Mouse (Mus musculus) hindbrain, embryonic 16.5 days (tissue): ENCODE measurements around the gene Ripk3. TPM values are rescaled to one million over a fixed set of nuclear protein-coding genes. Genes with fewer than 3 reads are reported as not detected.
"Not testable (repeated sequence)": the region's sequence is repeated elsewhere in the genome, so short reads cannot be mapped to it uniquely, and the experiment has no call there.

Experiments used
- ATAC-seq: fragments of 200-750 bp; cut with Nextera tagmentation; 2 replicates; pipeline ENCODE4 v1.8.0; 2017; ENCODE audit warnings: moderate TSS enrichment, moderate library complexity
- H3K27ac ChIP-seq: fragments of 300-500 bp; sonication (generic); 2 replicates; pipeline ENCODE4 v1.5.1; 2014; ENCODE audit warnings: low read depth, mild to moderate bottlenecking, control low read depth, low read length, moderate library complexity
- H3K27me3 ChIP-seq: fragments of 300-500 bp; sonication (generic); replicated peaks from 2 replicates; pipeline ENCODE4 v1.6.1; 2014; ENCODE audit warnings: low read length; ENCODE audit not compliant: control insufficient read depth, insufficient read depth
- H3K36me3 ChIP-seq: fragments of 300-500 bp; sonication (generic); 2 replicates; pipeline ENCODE4 v1.6.1; 2014; ENCODE audit warnings: mild to moderate bottlenecking, low read length, moderate library complexity, mixed read lengths; ENCODE audit not compliant: control insufficient read depth, insufficient read depth
- H3K4me1 ChIP-seq: fragments of 300-500 bp; sonication (generic); 2 replicates; pipeline ENCODE4 v1.6.1; 2014; ENCODE audit warnings: low read depth, low read length; ENCODE audit not compliant: control insufficient read depth, insufficient read depth
- H3K4me2 ChIP-seq: fragments of 300-500 bp; sonication (generic); 2 replicates; pipeline ENCODE4 v1.6.1; 2014; ENCODE audit warnings: mild to moderate bottlenecking, low read length, control low read depth, moderate library complexity
- H3K4me3 ChIP-seq: fragments of 300-500 bp; sonication (generic); 2 replicates; pipeline ENCODE4 v1.5.1; 2014; ENCODE audit warnings: mild to moderate bottlenecking, low read length, control low read depth, moderate library complexity
- H3K9ac ChIP-seq: fragments of 300-500 bp; sonication (generic); 2 replicates; pipeline ENCODE4 v1.6.1; 2014; ENCODE audit warnings: low read depth, mild to moderate bottlenecking, control low read depth, low read length, moderate library complexity
- H3K9me3 ChIP-seq: fragments of 300-500 bp; sonication (generic); 2 replicates; pipeline ENCODE4 v1.6.1; 2014; ENCODE audit warnings: mild to moderate bottlenecking, low read length, moderate library complexity; ENCODE audit not compliant: control insufficient read depth
- WGBS: fragments of 180-500 bp; shearing (Covaris S2); extraction: QIAGEN DNeasy Blood & Tissue Kit; methylation state at CpG from one replicate; pipeline ENCODE4 v1.1.7; 2014; 5-methylcytosine and 5-hydroxymethylcytosine counted together
- polyA plus RNA-seq: library from polyadenylated mRNA; unstranded; fragments of >200 nt; fragmentation: Nextera tagmentation; extraction: Ambion mirVana; gene quantifications from 2 replicates; pipeline ENCODE4 v1.2.1, GENCODE M21; 2015

The Ripk3 gene
- polyA plus RNA-seq, 1 experiment from 2014 or later = 3.6 TPM

DNA sequence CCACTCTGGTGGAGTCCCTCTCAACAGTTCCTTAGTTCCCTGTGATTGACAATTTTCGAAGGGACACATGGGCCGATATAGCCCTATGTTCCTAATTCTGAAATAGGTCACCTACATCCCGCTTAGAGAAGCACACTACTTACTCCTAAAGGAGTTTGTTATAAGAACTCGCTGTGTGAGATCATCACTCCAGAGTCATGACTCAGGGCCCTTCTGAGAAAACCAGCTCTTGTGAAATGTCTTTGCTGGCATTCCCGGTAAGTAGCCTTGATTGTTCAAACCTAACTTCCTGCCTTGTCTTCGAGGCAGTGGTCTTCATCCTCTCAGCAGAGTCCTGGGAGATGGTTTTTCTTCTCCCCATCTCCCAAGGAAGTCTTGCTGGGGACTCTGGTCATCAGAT, 20.1 kb downstream of the Ripk3 start:
- Histone ChIP-seq H3K27me3 (peaks cover 22% of the 10 kb centered on the region), H3K4me2 (no peak overlapping the region), H3K9me3 (no peaks in the 10 kb centered on the region), H3K4me1 (peaks cover 8% of the 10 kb centered on the region), H3K9ac (no peak overlapping the region), H3K4me3 (no peak overlapping the region), H3K27ac (no peak overlapping the region), H3K36me3 (no peaks in the 10 kb centered on the region)
- 89% methylated on average over 6 of the region's 6 CpGs for WGBS
- no peak for ATAC-seq

- Histone ChIP-seq H3K4me3 (peak overlapping the region; percentile 46), H3K36me3 (no peaks in the 10 kb centered on the region), H3K9ac (peak overlapping the region; percentile 70), H3K27me3 (peaks cover 23% of the 10 kb centered on the region), H3K4me2 (peak overlapping the region; percentile 84), H3K27ac (no peak overlapping the region; the same call in 1 of the 2 replicates), H3K4me1 (peaks cover 8% of the 10 kb centered on the region), H3K9me3 (no peaks in the 10 kb centered on the region)
- 11% methylated on average over 52 of the region's 52 CpGs for WGBS
- peak; percentile 71 for ATAC-seq
Observed at GRCm38 (mm10) chr14:55767519-55768414, 20.9 kb downstream of the Ripk3 start.

GRCm38 (mm10) chr14:55765696-55766095, 23.0 kb downstream of the Ripk3 start, which contains the start of gene Ltb4r1:
Gene Ltb4r1, plus strand, starts transcription at chr14:55765962.
- no peak within 1 kb of the TSS for H3K4me2 ChIP-seq
- ATAC-seq = no peak
- 76% methylated on average over 4 of the region's 4 CpGs for WGBS
- no peaks in the 10 kb centered on the region for H3K36me3 ChIP-seq
- H3K27ac ChIP-seq = no peak within 1 kb of the TSS
- H3K4me3 ChIP-seq = no peak within 1 kb of the TSS
- no peak within 1 kb of the TSS for H3K9ac ChIP-seq
- H3K4me1 ChIP-seq = peaks cover 14% of the 10 kb centered on the region
- H3K27me3 ChIP-seq = peaks cover 31% of the 10 kb centered on the region
- no peaks in the 10 kb centered on the region for H3K9me3 ChIP-seq

GRCm38 (mm10) chr14:55763166-55763565, 25.5 kb downstream of the Ripk3 start:
- ATAC-seq = no peak
- Histone ChIP-seq H3K4me2 (peak overlapping the region; percentile 81; the same call in 1 of the 2 replicates), H3K4me1 (peaks cover 14% of the 10 kb centered on the region), H3K27ac (no peak overlapping the region), H3K27me3 (peaks cover 29% of the 10 kb centered on the region), H3K9ac (no peak overlapping the region), H3K36me3 (no peaks in the 10 kb centered on the region), H3K9me3 (no peaks in the 10 kb centered on the region), H3K4me3 (no peak overlapping the region)
- 53% methylated on average over 7 of the region's 7 CpGs for WGBS

DNA sequence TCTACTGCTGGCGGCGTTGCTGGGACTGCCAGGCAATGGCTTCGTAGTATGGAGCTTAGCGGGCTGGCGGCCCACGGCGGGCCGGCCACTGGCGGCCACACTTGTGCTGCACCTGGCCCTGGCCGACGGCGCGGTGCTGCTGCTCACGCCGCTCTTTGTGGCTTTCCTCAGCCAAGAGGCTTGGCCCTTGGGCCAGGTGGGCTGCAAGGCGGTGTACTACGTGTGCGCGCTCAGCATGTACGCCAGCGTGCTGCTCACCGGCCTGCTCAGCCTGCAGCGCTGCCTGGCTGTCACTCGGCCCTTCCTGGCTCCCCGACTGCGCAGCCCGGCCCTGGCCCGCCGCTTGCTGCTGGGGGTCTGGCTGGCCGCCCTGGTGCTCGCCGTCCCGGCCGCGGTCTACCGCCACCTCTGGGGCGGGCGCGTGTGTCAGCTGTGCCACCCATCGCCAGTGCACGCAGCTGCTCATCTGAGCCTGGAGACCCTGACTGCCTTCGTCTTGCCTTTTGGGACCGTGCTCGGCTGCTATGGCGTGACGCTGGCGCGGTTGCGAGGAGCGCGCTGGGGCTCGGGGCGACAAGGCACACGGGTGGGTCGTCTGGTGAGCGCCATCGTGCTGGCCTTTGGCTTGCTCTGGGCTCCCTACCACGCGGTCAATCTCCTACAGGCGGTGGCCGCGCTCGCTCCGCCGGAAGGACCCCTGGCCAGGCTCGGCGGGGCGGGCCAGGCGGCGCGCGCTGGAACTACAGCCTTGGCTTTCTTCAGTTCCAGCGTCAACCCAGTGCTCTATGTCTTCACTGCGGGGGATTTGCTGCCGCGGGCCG, 26.5 kb downstream of the Ripk3 start:
- H3K4me2 ChIP-seq = peak overlapping the region; percentile 81
- H3K36me3 ChIP-seq = no peaks in the 10 kb centered on the region
- H3K27me3 ChIP-seq = peaks cover 27% of the 10 kb centered on the region
- H3K9ac ChIP-seq = peak overlapping the region; percentile 75
- peaks cover 6% of the 10 kb centered on the region for H3K4me1 ChIP-seq
- H3K9me3 ChIP-seq = no peaks in the 10 kb centered on the region
- 0% methylated on average over 77 of the region's 77 CpGs for WGBS
- H3K27ac ChIP-seq = peak overlapping the region; percentile 37
- peak overlapping the region; percentile 51 for H3K4me3 ChIP-seq
- peak; percentile 74 for ATAC-seq

GRCm38 (mm10) chr14:55761163-55761562, 27.5 kb downstream of the Ripk3 start, which contains the start of gene Ltb4r2:
Gene Ltb4r2, plus strand, starts transcription at chr14:55761428.
- ATAC-seq = no peak
- Histone ChIP-seq H3K36me3 (no peaks in the 10 kb centered on the region), H3K27ac (peak within 1 kb of the TSS; percentile 37), H3K27me3 (peaks cover 20% of the 10 kb centered on the region), H3K4me2 (peak within 1 kb of the TSS; percentile 81), H3K4me1 (peaks cover 6% of the 10 kb centered on the region), H3K9me3 (no peaks in the 10 kb centered on the region), H3K4me3 (peak within 1 kb of the TSS; percentile 51), H3K9ac (peak within 1 kb of the TSS; percentile 75)
- 80% methylated on average over 6 of the region's 6 CpGs for WGBS

DNA sequence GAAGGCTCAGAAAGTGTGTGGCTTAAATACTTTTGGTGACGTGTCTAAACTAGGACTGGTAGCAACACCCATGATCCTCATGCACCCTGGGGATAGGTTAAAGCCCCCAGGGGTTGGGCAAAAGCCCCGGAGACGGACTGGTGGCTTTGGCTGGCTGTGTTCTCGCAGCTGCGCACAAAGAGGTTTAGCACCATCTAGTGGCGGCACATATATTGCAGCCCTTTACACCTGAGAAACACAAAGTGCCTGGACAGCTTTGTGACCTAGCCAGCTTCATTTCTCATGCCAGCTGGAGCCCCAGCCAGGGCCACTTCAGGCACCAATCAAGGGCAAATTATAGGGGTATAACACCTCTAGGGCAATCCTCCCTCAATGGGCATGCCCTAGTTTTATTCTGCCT, 28.5 kb downstream of the Ripk3 start:
- H3K9ac ChIP-seq, H3K4me3 ChIP-seq, ATAC-seq, H3K4me1 ChIP-seq, H3K36me3 ChIP-seq, H3K27ac ChIP-seq, H3K9me3 ChIP-seq: not testable (repeated sequence)
- WGBS = 7% methylated on average over 5 of the region's 6 CpGs
- peak overlapping the region; percentile 36 for H3K4me2 ChIP-seq
- peaks cover 14% of the 10 kb centered on the region for H3K27me3 ChIP-seq

DNA sequence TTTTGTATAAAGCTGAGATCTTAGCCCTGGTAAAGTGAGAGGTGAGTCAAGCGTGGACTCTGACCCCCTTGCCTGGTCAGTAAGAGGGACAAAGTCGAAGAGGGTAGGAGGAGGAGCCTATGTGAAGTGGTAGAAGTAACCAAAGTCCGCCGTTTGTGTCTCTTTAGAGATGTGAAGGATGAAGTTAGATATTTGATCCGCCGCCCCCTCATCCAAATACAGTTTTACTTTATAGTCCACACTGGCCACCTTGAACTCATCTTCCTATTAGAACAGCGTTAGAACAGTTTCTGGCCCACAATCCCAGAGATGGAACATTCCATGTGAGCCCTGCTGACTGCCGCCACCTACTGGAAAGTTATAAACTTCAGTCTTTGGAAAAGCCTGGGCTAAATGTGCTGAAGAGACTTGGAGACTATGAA, 30.3 kb downstream of the Ripk3 start, which contains the start of gene Cideb:
Cideb (minus strand) TSS at position 96 of the 422 bp plus-strand sequence.
- no peak for ATAC-seq
- Histone ChIP-seq H3K9ac (no peak within 1 kb of the TSS), H3K9me3 (no peaks in the 10 kb centered on the region), H3K4me2 (peak within 1 kb of the TSS; percentile 33), H3K4me1 (peaks cover 6% of the 10 kb centered on the region), H3K27me3 (peaks cover 8% of the 10 kb centered on the region), H3K36me3 (peaks cover 15% of the 10 kb centered on the region), H3K4me3 (no peak within 1 kb of the TSS), H3K27ac (no peak within 1 kb of the TSS)
- 19% methylated on average over 8 of the region's 8 CpGs for WGBS

DNA sequence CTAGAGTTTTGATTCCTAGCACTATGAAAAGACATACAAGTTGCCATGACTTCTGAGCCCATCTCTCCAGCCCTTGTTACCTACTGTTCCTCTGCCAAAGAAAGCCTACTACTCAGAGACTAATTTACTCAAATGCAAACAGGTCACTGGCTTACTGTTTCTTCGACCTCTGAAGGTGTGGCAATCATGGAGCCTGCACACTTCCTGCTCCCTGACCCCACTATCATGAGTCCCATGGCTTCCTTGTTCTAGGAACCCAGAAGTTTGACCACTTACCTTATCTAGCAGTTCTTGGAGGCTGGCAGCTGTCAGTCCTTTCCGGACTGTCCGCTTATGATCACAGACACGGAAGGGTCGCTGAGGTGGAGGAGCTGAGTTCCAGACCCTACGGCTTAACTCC, 31.1 kb downstream of the Ripk3 start:
- H3K36me3 ChIP-seq = peaks cover 22% of the 10 kb centered on the region
- no peaks in the 10 kb centered on the region for H3K9me3 ChIP-seq
- H3K9ac ChIP-seq = no peak overlapping the region
- ATAC-seq = no peak
- 93% methylated on average over 6 of the region's 6 CpGs for WGBS
- H3K27ac ChIP-seq = no peak overlapping the region
- peaks cover 4% of the 10 kb centered on the region; the same call in 1 of the 2 replicates for H3K4me1 ChIP-seq
- no peak overlapping the region for H3K4me2 ChIP-seq
- peaks cover 8% of the 10 kb centered on the region for H3K27me3 ChIP-seq
- H3K4me3 ChIP-seq = no peak overlapping the region
